Mouse (Mus musculus) ES-Bruce4 (cell line): Measurements from ENCODE around the gene Klrg2.

Source experiments
- CTCF ChIP-seq: IDR thresholded peaks from one replicate; pipeline ENCODE4 v1.8.1; 2011; ENCODE audit warnings: low read depth, low read length
- EP300 ChIP-seq: IDR thresholded peaks from 2 replicates; pipeline ENCODE4 v1.6.1; 2011; ENCODE audit warnings: low read depth, low read length; ENCODE audit not compliant: insufficient read depth
- POLR2A ChIP-seq: IDR thresholded peaks from one replicate; pipeline ENCODE4 v1.8.1; 2011; ENCODE audit warnings: low read length; ENCODE audit not compliant: insufficient read depth

- TF ChIP-seq CTCF (no peak), POLR2A (no peak), EP300 (no peak)
Observed at GRCm38 (mm10) chr6:38609892-38610291, 27.1 kb downstream of the Klrg2 start.
